Mouse (Mus musculus) limb, embryonic 10.5 days (tissue): ENCODE data around the gene Cbln1. TPM values are rescaled to one million over a fixed set of nuclear protein-coding genes. Genes with fewer than 3 reads are reported as not detected.

Experiments
- DNase-seq: peaks from one replicate; pipeline ENCODE4 v3.0.0-alpha.2; 2017; ENCODE audit warnings: low spot score
- H3K27ac ChIP-seq: fragments of 300-500 bp; sonication (generic); 2 replicates; pipeline ENCODE4 v1.5.1; 2016; ENCODE audit warnings: mild to moderate bottlenecking
- H3K27me3 ChIP-seq: fragments of 300-500 bp; sonication (generic); 2 replicates; pipeline ENCODE4 v1.6.1; 2016; ENCODE audit warnings: low read depth, mild to moderate bottlenecking; ENCODE audit not compliant: poor library complexity, severe bottlenecking
- H3K36me3 ChIP-seq: fragments of 300-500 bp; sonication (generic); 2 replicates; pipeline ENCODE4 v1.6.1; 2016; ENCODE audit warnings: mild to moderate bottlenecking, moderate library complexity
- H3K4me1 ChIP-seq: fragments of 300-500 bp; sonication (generic); 2 replicates; pipeline ENCODE4 v1.6.1; 2016
- H3K4me3 ChIP-seq: fragments of 300-500 bp; sonication (generic); 2 replicates; pipeline ENCODE4 v1.5.1; 2016; ENCODE audit warnings: mild to moderate bottlenecking, moderate library complexity
- H3K9me3 ChIP-seq: fragments of 300-500 bp; sonication (generic); replicated peaks from 2 replicates; pipeline ENCODE4 v1.6.1; 2016; ENCODE audit warnings: mild to moderate bottlenecking
- WGBS: fragments of 180-500 bp; shearing (Covaris S2); methylation state at CpG from one replicate; pipeline ENCODE4 v1.1.7; 2016; 5-methylcytosine and 5-hydroxymethylcytosine counted together
- polyA plus RNA-seq: library from polyadenylated mRNA; unstranded; fragments of >200 nt; fragmentation: Nextera tagmentation; extraction: Ambion mirVana; gene quantifications from 2 replicates; pipeline ENCODE4 v1.2.1, GENCODE M21; 2016

Gene Cbln1
- polyA plus RNA-seq: 1.8 and 2.1 TPM in 2 replicates

- WGBS: under 1% methylated on average over 113 of the region's 122 CpGs
- Histone ChIP-seq H3K27me3 (peaks cover 99% of the 10 kb centered on the region), H3K36me3 (no peaks in the 10 kb centered on the region), H3K9me3 (no peaks in the 10 kb centered on the region), H3K27ac (peak within 1 kb of the TSS; percentile 83), H3K4me1 (peaks cover 56% of the 10 kb centered on the region), H3K4me3 (peak within 1 kb of the TSS; percentile 66)
- peak; percentile 98 for DNase-seq
Measured at GRCm38 (mm10) chr8:87472271-87473236, at the start of gene Cbln1. TSS of gene Cbln1 (minus strand) at chr8:87472609.

GRCm38 (mm10) chr8:87517132-87517531 lies 44.7 kb upstream of the Cbln1 start:
- no peak overlapping the region for H3K27ac ChIP-seq
- H3K4me1 ChIP-seq: no peaks in the 10 kb centered on the region
- no peak overlapping the region for H3K4me3 ChIP-seq
- no peaks in the 10 kb centered on the region for H3K27me3 ChIP-seq
- H3K9me3 ChIP-seq: no peaks in the 10 kb centered on the region
- WGBS: 94% methylated on average over 3 of the region's 3 CpGs
- H3K36me3 ChIP-seq: no peaks in the 10 kb centered on the region
- no peak for DNase-seq

DNA sequence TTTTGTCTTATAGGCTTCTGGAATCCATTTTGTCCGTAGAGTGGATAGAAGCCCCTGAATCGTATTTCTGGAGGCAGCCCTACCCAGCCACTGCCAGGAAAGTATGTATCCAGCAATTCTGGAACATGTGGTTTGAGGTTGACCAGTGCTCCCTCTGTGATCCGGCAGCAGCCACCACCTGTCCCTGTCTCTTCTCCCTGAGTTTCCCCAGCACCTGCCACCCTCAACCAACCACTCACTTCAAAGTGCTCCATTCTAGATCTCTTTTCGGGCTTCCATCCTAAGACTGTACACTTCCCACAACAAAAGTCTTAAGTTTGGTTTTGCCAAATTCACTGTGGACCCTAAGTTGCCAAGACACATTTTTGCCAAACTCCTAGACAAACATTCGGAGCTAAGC lies 41.4 kb upstream of the Cbln1 start:
- Histone ChIP-seq H3K4me1 (no peaks in the 10 kb centered on the region), H3K4me3 (no peak overlapping the region), H3K27ac (no peak overlapping the region), H3K36me3 (no peaks in the 10 kb centered on the region), H3K9me3 (no peaks in the 10 kb centered on the region), H3K27me3 (no peaks in the 10 kb centered on the region)
- 92% methylated on average over 5 of the region's 5 CpGs for WGBS
- no peak for DNase-seq

DNA sequence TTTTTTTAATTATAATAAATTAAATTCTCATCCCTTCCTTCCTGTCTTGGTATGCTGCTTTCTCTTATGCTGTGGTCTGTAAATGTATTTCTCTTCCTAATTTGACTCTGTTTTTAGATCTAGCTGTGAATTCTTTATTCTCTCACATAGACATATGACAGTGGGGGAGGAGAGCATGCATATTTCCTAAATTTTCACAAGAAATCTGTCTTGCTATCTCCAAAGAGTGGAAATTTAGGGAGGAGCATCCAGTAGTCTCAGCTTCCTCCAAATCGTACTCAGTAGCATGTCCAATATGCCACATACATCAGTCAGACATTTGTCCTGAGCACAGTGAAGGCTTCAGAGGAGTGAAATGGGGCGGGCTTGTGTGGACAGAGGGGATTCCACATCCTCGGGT lies 40.9 kb upstream of the Cbln1 start:
- Histone ChIP-seq H3K4me1 (no peaks in the 10 kb centered on the region), H3K27me3 (no peaks in the 10 kb centered on the region), H3K4me3 (no peak overlapping the region), H3K36me3 (no peaks in the 10 kb centered on the region), H3K9me3 (no peaks in the 10 kb centered on the region), H3K27ac (no peak overlapping the region)
- no peak for DNase-seq
- WGBS: 82% methylated on average over 3 of the region's 3 CpGs

DNA sequence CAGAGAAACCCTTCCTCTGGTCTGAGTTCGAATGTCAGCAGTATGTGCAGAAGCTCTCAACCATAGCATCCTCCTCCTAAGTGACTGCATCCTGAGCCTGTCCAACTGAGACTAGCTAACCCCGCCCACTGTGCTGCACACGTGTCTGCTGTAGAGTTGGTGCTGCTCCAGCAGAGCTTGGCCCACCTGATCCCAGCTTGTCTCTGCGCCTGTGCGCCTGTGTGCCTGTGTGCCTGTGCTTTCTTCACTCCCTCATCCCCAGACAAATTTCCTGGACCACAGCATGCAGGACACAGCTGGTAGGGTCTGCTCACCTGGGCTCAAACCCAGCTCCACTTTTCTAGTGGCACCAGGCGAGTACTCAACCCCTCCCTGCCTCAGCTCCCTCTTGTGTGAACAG lies 40.2 kb upstream of the Cbln1 start:
- no peak for DNase-seq
- no peaks in the 10 kb centered on the region for H3K4me1 ChIP-seq
- H3K27me3 ChIP-seq: no peaks in the 10 kb centered on the region
- 89% methylated on average over 6 of the region's 6 CpGs for WGBS
- no peak overlapping the region for H3K4me3 ChIP-seq
- H3K9me3 ChIP-seq: no peaks in the 10 kb centered on the region
- H3K36me3 ChIP-seq: no peaks in the 10 kb centered on the region
- no peak overlapping the region for H3K27ac ChIP-seq

GRCm38 (mm10) chr8:87507046-87507445 lies 34.6 kb upstream of the Cbln1 start:
- Histone ChIP-seq H3K9me3 (no peaks in the 10 kb centered on the region), H3K4me3 (no peak overlapping the region), H3K27me3 (no peaks in the 10 kb centered on the region), H3K36me3 (no peaks in the 10 kb centered on the region), H3K27ac (no peak overlapping the region), H3K4me1 (peaks cover 7% of the 10 kb centered on the region; the same call in 1 of the 2 replicates)
- no peak for DNase-seq
- 64% methylated on average over 9 of the region's 9 CpGs for WGBS

DNA sequence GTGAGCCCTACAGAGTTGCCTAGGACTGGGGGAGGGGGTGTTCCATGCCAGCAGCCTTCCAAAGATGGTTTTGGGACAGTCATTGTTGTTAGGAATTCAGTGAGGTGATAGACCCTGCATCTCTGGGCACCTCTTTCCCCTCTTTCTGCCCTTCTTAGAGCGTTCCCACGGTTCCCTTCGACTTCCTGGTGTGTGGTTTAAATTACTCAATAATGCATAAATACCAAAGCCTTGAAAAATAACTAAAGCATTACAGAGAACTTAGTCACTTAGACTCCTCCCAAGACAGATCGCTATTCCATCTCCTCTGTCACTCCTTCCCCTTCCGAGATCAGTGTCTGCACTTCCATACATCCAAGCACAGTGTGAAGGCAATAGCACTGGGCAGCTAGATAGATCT lies 32.0 kb upstream of the Cbln1 start:
- Histone ChIP-seq H3K36me3 (no peaks in the 10 kb centered on the region), H3K4me1 (peaks cover 7% of the 10 kb centered on the region; the same call in 1 of the 2 replicates), H3K4me3 (no peak overlapping the region), H3K27me3 (no peaks in the 10 kb centered on the region), H3K9me3 (no peaks in the 10 kb centered on the region), H3K27ac (no peak overlapping the region)
- no peak for DNase-seq
- 80% methylated on average over 5 of the region's 5 CpGs for WGBS

GRCm38 (mm10) chr8:87502684-87503083 lies 30.3 kb upstream of the Cbln1 start:
- DNase-seq: no peak
- no peak overlapping the region for H3K27ac ChIP-seq
- 73% methylated on average over 6 of the region's 6 CpGs for WGBS

GRCm38 (mm10) chr8:87497641-87498040 lies 25.2 kb upstream of the Cbln1 start:
- Histone ChIP-seq H3K27ac (0 out of 2 replicates have a peak overlapping the region, but pooled peaks have one; percentile 36), H3K36me3 (no peaks in the 10 kb centered on the region), H3K4me3 (no peak overlapping the region), H3K9me3 (no peaks in the 10 kb centered on the region), H3K4me1 (peaks cover 33% of the 10 kb centered on the region), H3K27me3 (no peaks in the 10 kb centered on the region)
- DNase-seq: peak; percentile 56
- 37% methylated on average over 6 of the region's 6 CpGs for WGBS

More at GRCm38 (mm10) chr8:87502684-87503083, 30.3 kb upstream of the Cbln1 start:
- Histone ChIP-seq H3K4me3 (no peak overlapping the region), H3K4me1 (peaks cover 16% of the 10 kb centered on the region), H3K36me3 (no peaks in the 10 kb centered on the region), H3K27me3 (no peaks in the 10 kb centered on the region), H3K9me3 (no peaks in the 10 kb centered on the region)

DNA sequence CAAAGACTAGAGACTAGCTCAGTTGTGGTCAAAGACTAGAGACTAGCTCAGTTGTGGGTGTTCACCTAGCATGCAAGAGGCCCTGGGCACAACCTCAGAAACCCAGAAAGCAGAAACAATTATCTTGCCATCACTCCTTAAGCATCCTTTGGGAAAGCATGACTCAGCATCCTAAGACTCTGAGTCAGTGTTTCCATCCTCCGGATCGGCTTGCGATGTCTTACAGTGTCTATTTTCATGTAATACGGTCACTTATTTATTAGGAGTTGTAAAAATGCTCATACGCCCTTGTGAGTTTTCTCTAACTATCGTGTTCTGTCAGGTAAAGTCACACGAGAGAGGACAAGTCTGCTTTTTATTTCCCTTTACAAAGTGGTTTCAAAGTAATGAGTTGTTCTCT lies 24.1 kb upstream of the Cbln1 start:
- Histone ChIP-seq H3K4me3 (no peak overlapping the region), H3K27ac (no peak overlapping the region), H3K27me3 (no peaks in the 10 kb centered on the region), H3K9me3 (no peaks in the 10 kb centered on the region), H3K4me1 (peaks cover 33% of the 10 kb centered on the region), H3K36me3 (no peaks in the 10 kb centered on the region)
- DNase-seq: no peak
- 89% methylated on average over 7 of the region's 7 CpGs for WGBS

GRCm38 (mm10) chr8:87494862-87495261 lies 22.5 kb upstream of the Cbln1 start:
- 80% methylated on average over 9 of the region's 9 CpGs for WGBS
- H3K36me3 ChIP-seq: no peaks in the 10 kb centered on the region
- H3K4me1 ChIP-seq: peaks cover 33% of the 10 kb centered on the region
- H3K4me3 ChIP-seq: no peak overlapping the region
- H3K27me3 ChIP-seq: no peaks in the 10 kb centered on the region
- no peaks in the 10 kb centered on the region for H3K9me3 ChIP-seq
- no peak for DNase-seq
- no peak overlapping the region for H3K27ac ChIP-seq

- 78% methylated on average over 5 of the region's 5 CpGs for WGBS
- H3K4me3 ChIP-seq: no peak overlapping the region
- peaks cover 13% of the 10 kb centered on the region for H3K4me1 ChIP-seq
- H3K36me3 ChIP-seq: no peaks in the 10 kb centered on the region
- DNase-seq: no peak
- H3K27ac ChIP-seq: no peak overlapping the region
- no peaks in the 10 kb centered on the region for H3K27me3 ChIP-seq
- no peaks in the 10 kb centered on the region for H3K9me3 ChIP-seq
Measured at GRCm38 (mm10) chr8:87489841-87490415, 17.5 kb upstream of the Cbln1 start.

DNA sequence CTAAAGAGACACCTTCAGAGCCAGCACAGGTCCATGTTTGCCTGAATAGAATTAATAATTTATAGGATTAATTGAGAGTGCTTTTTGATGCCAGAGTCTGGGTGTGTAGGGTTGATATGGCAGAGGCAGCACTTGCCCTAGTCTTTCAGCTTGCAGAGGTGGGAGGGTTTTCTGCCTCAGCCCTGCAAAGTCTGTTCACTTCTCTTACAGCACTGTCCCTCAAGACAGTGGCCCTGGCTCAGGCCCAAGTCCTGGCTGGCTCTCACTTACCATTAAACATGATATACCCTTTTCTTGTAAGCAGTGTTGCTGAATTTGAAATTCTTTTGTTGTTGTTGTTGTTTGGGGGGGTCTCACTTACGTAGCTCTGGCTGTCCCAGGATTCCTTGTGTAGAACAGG lies 9.0 kb upstream of the Cbln1 start:
- H3K36me3 ChIP-seq: no peaks in the 10 kb centered on the region
- peaks cover 25% of the 10 kb centered on the region for H3K27me3 ChIP-seq
- no peak for DNase-seq
- no peaks in the 10 kb centered on the region for H3K9me3 ChIP-seq
- H3K27ac ChIP-seq: no peak overlapping the region
- no peak overlapping the region for H3K4me3 ChIP-seq
- peaks cover 3% of the 10 kb centered on the region; the same call in 1 of the 2 replicates for H3K4me1 ChIP-seq
- WGBS: 76% methylated on average over 1 of the region's 1 CpGs
